Mouse (Mus musculus): ENCODE data around the gene Otof.

- TF ChIP-seq CTCF (IDR thresholded peaks at IDR 0.05; ENCODE audit: low read depth), result no peak
- no peak for TF ChIP-seq EP300 (IDR thresholded peaks at IDR 0.05; ENCODE audit: low read depth)
These were observed 38.6 kb downstream of the Otof start for GRCm38 (mm10) chr5:30423121-30423520.

Measured in liver, postnatal 0 days (tissue).